In the genomic region with DNA sequence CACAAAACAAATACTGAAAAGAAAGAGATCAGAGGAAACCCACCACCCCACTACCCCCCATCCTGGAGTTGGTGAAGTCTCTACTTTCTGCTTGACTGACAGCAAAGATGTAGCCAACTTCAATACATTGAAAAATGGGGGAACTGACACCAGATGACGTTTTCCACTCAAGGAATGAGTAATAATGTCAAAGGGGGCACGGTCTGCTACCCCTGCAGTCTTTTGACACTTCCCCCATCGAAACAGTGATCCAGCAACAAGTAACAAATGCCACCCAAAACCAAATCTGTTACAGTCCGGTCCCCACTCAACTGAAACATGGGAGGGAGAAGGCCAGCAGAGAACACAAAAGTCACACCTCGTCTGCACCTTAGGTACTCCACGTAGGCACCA, we compare ENCODE assay signal across 27 mouse cellular contexts.
A peak's percentile ranks its signal among the peaks of the same experiment; 100 is the strongest.
DNase-seq lines count a peak whose midpoint lies in the region; ATAC-seq and TF ChIP-seq lines count a peak whose summit lies in the region.
"Had no signal": no experiment of that assay in that cellular context is flagged by ENCODE, and none has a peak within 500 bp of the region (broad histone marks: within the 10 kb centered on the region; RNA-seq: fewer than 3 reads in every experiment).

No protein-coding gene starts in this region.

- no peak overlapping the region for H3K4me3 ChIP-seq in kidney, postnatal 0 days (replicated peaks; ENCODE audit: low read depth, low read length)
- no peak overlapping the region for H3K4me3 ChIP-seq in kidney, embryonic 16.5 days (ENCODE audit: low read length)
- H3K4me3 ChIP-seq: embryonic facial prominence, embryonic 12.5 days; embryonic facial prominence, embryonic 15.5 days; gastrocnemius, adult 2 months; heart, embryonic 12.5 days; heart, embryonic 15.5 days; hindbrain, embryonic 10.5 days; hindbrain, embryonic 13.5 days had no signal

- ATAC-seq in kidney, postnatal 0 days (replicated peaks; ENCODE audit: low FRiP score, low read depth), result no peak
- ATAC-seq in kidney, embryonic 16.5 days (ENCODE audit: low FRiP score, low TSS enrichment), result no peak
- peak; percentile 40 for ATAC-seq in activated CD4-positive, CD25-positive, alpha-beta regulatory T cell, adult 4 months
- ATAC-seq: forebrain, embryonic 14.5 days; forebrain, postnatal 0 days; hindbrain, embryonic 16.5 days; intestine, embryonic 16.5 days had no signal

- peak; percentile 37 for DNase-seq in kidney, postnatal 0 days (ENCODE audit: low spot score)
- DNase-seq in splenic B cell, adult 2 months (ENCODE audit: low read depth, low spot score), result peak; percentile 41
- no peak for DNase-seq in urinary bladder, postnatal 4 days (ENCODE audit: low spot score in 2 of 2)
- DNase-seq in embryo, embryonic 10.5 days (ENCODE audit: low spot score), result no peak
- DNase-seq: adrenal gland, adult 8-10 months; adrenal gland, postnatal 25 days; cerebellum, adult 18-20 months; cerebellum, adult 9-10 months; cerebellum, postnatal 14 days; forebrain, postnatal 0 days; gastrocnemius, adult 2 months; gastrocnemius, postnatal 14 days; heart, adult 11 months; heart, postnatal 10 days; heart, postnatal 36 days had no signal

- no peak overlapping the region for H3K27ac ChIP-seq in kidney, postnatal 0 days
- no peak overlapping the region for H3K27ac ChIP-seq in kidney, embryonic 16.5 days (ENCODE audit: low read length)
- H3K27ac ChIP-seq: embryonic facial prominence, embryonic 12.5 days; embryonic facial prominence, embryonic 15.5 days; gastrocnemius, adult 2 months; heart, embryonic 15.5 days; hindbrain, embryonic 10.5 days; hindbrain, embryonic 13.5 days had no signal

- no peaks in the 10 kb centered on the region for H3K27me3 ChIP-seq in kidney, postnatal 0 days (ENCODE audit: insufficient read depth, low read length)
- no peaks in the 10 kb centered on the region; the same call in 1 of the 2 replicates for H3K27me3 ChIP-seq in kidney, embryonic 16.5 days (ENCODE audit: insufficient read depth, low read length)
- no peaks in the 10 kb centered on the region for H3K27me3 ChIP-seq in splenic B cell, adult 2 months (ENCODE audit: control insufficient read depth, insufficient read depth, low read length, poor library complexity, severe bottlenecking)
- H3K27me3 ChIP-seq: embryonic facial prominence, embryonic 12.5 days; embryonic facial prominence, embryonic 15.5 days; heart, embryonic 12.5 days; heart, embryonic 15.5 days; hindbrain, embryonic 13.5 days had no signal

- no peak for TF ChIP-seq CTCF in kidney, postnatal 0 days (IDR thresholded peaks at IDR 0.05; ENCODE audit: low read depth)

- 43% methylated on average over 6 of the region's 6 CpGs for WGBS in kidney, postnatal 0 days
- WGBS in kidney, embryonic 16.5 days, result 44% methylated on average over 6 of the region's 6 CpGs

- no peaks in the 10 kb centered on the region for H3K36me3 ChIP-seq in kidney, postnatal 0 days (ENCODE audit: insufficient read depth, low read length)
- no peaks in the 10 kb centered on the region for H3K36me3 ChIP-seq in kidney, embryonic 16.5 days (ENCODE audit: insufficient read depth, low read length)
- H3K36me3 ChIP-seq in splenic B cell, adult 2 months (ENCODE audit: control insufficient read depth, insufficient read depth, low read length, poor library complexity, severe bottlenecking), result no peaks in the 10 kb centered on the region; the same call in 1 of the 2 replicates
- H3K36me3 ChIP-seq: embryonic facial prominence, embryonic 12.5 days; embryonic facial prominence, embryonic 15.5 days; G1E; heart, embryonic 12.5 days; heart, embryonic 15.5 days; hindbrain, embryonic 10.5 days; hindbrain, embryonic 13.5 days had no signal

- no peaks in the 10 kb centered on the region for H3K9me3 ChIP-seq in kidney, postnatal 0 days (replicated peaks; ENCODE audit: low read length)
- H3K9me3 ChIP-seq in kidney, embryonic 16.5 days (ENCODE audit: low read length), result no peaks in the 10 kb centered on the region
- H3K9me3 ChIP-seq: embryonic facial prominence, embryonic 12.5 days; embryonic facial prominence, embryonic 15.5 days; G1E; heart, embryonic 12.5 days; heart, embryonic 15.5 days; hindbrain, embryonic 10.5 days; hindbrain, embryonic 13.5 days had no signal

- no peaks in the 10 kb centered on the region for H3K4me1 ChIP-seq in kidney, postnatal 0 days (replicated peaks; ENCODE audit: insufficient read depth, low read length)
- H3K4me1 ChIP-seq in kidney, embryonic 16.5 days (ENCODE audit: insufficient read depth, low read length), result peaks cover 10% of the 10 kb centered on the region; the same call in 1 of the 2 replicates
- H3K4me1 ChIP-seq: embryonic facial prominence, embryonic 15.5 days; heart, embryonic 12.5 days; heart, embryonic 15.5 days; hindbrain, embryonic 13.5 days had no signal

- no peak overlapping the region for H3K9ac ChIP-seq in kidney, postnatal 0 days (ENCODE audit: low read depth, low read length)
- H3K9ac ChIP-seq in kidney, embryonic 16.5 days (replicated peaks; ENCODE audit: low read length), result no peak overlapping the region
- H3K9ac ChIP-seq: embryonic facial prominence, embryonic 12.5 days; embryonic facial prominence, embryonic 15.5 days; forebrain, postnatal 0 days; heart, embryonic 12.5 days; heart, embryonic 15.5 days; hindbrain, embryonic 13.5 days had no signal

- 0 out of 2 replicates have a peak overlapping the region, but pooled peaks have one; percentile 10 for H3K4me2 ChIP-seq in kidney, postnatal 0 days (ENCODE audit: low read length)
- H3K4me2 ChIP-seq in kidney, embryonic 16.5 days (replicated peaks; ENCODE audit: low read depth, low read length), result no peak overlapping the region
- H3K4me2 ChIP-seq: embryonic facial prominence, embryonic 12.5 days; embryonic facial prominence, embryonic 15.5 days; heart, embryonic 12.5 days; heart, embryonic 15.5 days; hindbrain, embryonic 13.5 days had no signal

Comparison
In these comparisons a context has a peak if more than half of its experiments do, and no peak if none do; other contexts are left out.
1. DNase-seq: peak in kidney, postnatal 0 days (single experiment) and splenic B cell, adult 2 months (single experiment); none in urinary bladder, postnatal 4 days (0 of 2) and embryo, embryonic 10.5 days (single experiment).